ENCODE assay signal across 8 mouse cellular contexts in the genomic region with DNA sequence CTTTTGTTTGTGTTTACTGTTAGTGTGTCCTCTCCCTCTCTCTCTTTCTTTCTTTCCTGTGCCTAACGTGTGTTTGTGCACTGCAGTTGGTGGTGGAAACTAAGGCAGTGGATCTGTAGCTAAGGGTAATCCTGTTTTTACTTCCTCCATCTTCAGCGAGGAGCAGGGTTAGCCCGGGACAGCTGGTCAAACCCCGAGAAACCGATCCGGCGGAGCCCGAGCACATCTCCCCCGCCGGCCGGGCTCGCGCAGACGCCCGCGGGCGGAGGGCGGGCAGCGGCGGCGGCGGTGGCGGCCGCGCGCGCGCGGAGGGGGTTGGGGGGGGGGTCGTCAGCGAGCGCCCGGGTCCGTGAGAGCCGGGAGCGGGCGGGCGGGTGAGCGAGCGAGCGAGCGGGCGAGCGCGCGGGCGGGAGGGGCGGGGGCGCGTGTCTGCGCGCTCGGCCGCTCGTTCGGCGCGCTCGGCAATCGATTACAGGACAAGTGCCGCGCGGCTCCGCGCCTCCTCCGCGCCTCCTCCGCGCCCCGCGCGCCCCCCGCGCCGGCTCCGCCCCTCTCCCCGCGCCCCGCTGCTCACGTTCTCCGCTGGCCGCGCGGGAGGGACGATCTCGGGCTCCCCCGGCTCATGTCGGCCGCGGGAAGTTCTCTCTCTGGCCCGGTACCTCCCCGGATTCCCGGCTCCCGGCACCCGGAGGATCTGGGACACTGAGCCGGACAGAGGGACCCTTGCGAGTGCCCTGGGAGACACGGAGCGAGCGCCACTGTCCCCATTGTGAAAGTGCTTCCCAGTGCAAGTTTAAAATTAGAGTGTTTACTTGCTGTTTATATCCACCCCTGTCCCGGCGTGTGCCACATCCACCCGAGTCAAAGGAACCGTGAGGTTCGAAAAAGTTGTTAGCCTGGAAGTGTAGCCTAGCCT. TPM values are rescaled to one million over a fixed set of nuclear protein-coding genes. Genes with fewer than 3 reads are reported as not detected.
DNase-seq lines count a peak whose midpoint lies in the region; ATAC-seq lines count a peak whose summit lies in the region.

A gene (minus strand): TSS at position 170 of the 916 bp plus-strand sequence.

- DNase-seq in adrenal gland, adult (ENCODE audit: inconsistent age in 2 of 2, low spot score in 1 of 2): peak; percentile 84 to 94
- DNase-seq in embryo, embryonic 11 days: peak; percentile 94
- DNase-seq in gastrocnemius, postnatal 25 days: peak; percentile 77
- peak; percentile 85 for DNase-seq in intestine, embryonic 14.5 days (ENCODE audit: low spot score)
- peak; percentile 71 to 88 for DNase-seq in left cerebral cortex, postnatal 10 days (ENCODE audit: extremely low spot score in 1 of 2, low spot score in 2 of 2)
- peak; percentile 59 to 63 for DNase-seq in right cerebral cortex, adult 2 months (ENCODE audit: low spot score in 2 of 2)
- DNase-seq in urinary bladder, adult 2 months (ENCODE audit: low spot score): peak; percentile 79

- no peaks in the 10 kb centered on the region for H3K27me3 ChIP-seq in intestine, embryonic 14.5 days (replicated peaks; ENCODE audit: control insufficient read depth, insufficient read depth, low read length)
- no peaks in the 10 kb centered on the region for H3K27me3 ChIP-seq in megakaryocyte, embryonic 14.5 days (replicated peaks)

- intact Hi-C loops in left cerebral cortex, postnatal 10 days (cut with DNase I): loop anchor here (5.0 kb wide), 2 partner anchors 355 to 445 kb away; no protein-coding TSS in a partner anchor

- 0 out of 2 replicates have a peak, but pooled peaks cover 12% of the 10 kb centered on the region for H3K4me1 ChIP-seq in intestine, embryonic 14.5 days (replicated peaks; ENCODE audit: control insufficient read depth, insufficient read depth, low read length)
- H3K4me1 ChIP-seq in megakaryocyte, embryonic 14.5 days: peaks cover 21% of the 10 kb centered on the region

- peak within 1 kb of the TSS; percentile 57 for H3K4me2 ChIP-seq in intestine, embryonic 14.5 days (ENCODE audit: low read length)

- peak within 1 kb of the TSS; percentile 77 for H3K4me3 ChIP-seq in intestine, embryonic 14.5 days (ENCODE audit: low read depth, low read length)
- H3K4me3 ChIP-seq in megakaryocyte, embryonic 14.5 days (replicated peaks): peak within 1 kb of the TSS; percentile 92

- H3K36me3 ChIP-seq in intestine, embryonic 14.5 days (ENCODE audit: control insufficient read depth, insufficient read depth, low read length): no peaks in the 10 kb centered on the region
- no peaks in the 10 kb centered on the region for H3K36me3 ChIP-seq in megakaryocyte, embryonic 14.5 days (replicated peaks; ENCODE audit: low read length)

- 0% methylated on average over 70 of the region's 105 CpGs for WGBS in intestine, embryonic 14.5 days

- peak within 1 kb of the TSS; percentile 80 for H3K27ac ChIP-seq in intestine, embryonic 14.5 days (ENCODE audit: low read depth)

- H3K9ac ChIP-seq in intestine, embryonic 14.5 days (ENCODE audit: low read length): peak within 1 kb of the TSS; percentile 71

- peak; percentile 91 for ATAC-seq in intestine, embryonic 14.5 days (replicated peaks; ENCODE audit: low FRiP score, low TSS enrichment, low read depth)

- H3K9me3 ChIP-seq in intestine, embryonic 14.5 days (ENCODE audit: control insufficient read depth, low read length): no peaks in the 10 kb centered on the region
- no peaks in the 10 kb centered on the region for H3K9me3 ChIP-seq in megakaryocyte, embryonic 14.5 days

RNA-seq across cellular contexts. Expression of the gene that starts here (rescaled TPM):
- total RNA-seq in gastrocnemius, postnatal 25 days (2021): 10 to 100 TPM in 1 of 2 experiments, 1 to 10 TPM in 1; 9.1 to 14.5 TPM
- polyA plus RNA-seq in intestine, embryonic 14.5 days (2014; fragmentation: Nextera tagmentation; extraction: Ambion mirVana): 4.3 TPM in 2 replicates
- total RNA-seq in left cerebral cortex, postnatal 10 days (2021): 1 to 10 TPM; 5.7 to 6.0 TPM
- 1.7 TPM in 1 of 2 replicates, not detected in the other for polyA plus RNA-seq in megakaryocyte, embryonic 14.5 days (2012; ENCODE audit: insufficient read depth, low replicate concordance)
- 12.9 and 14.0 TPM in 2 replicates for polyA plus RNA-seq in urinary bladder, adult 2 months (2012; rRNA removed)

Comparison
In these comparisons a context has a peak if more than half of its experiments do, and no peak if none do; other contexts are left out.
1. Peak in every context shown above with its lines: DNase-seq, ATAC-seq, H3K4me3 ChIP-seq and H3K27ac ChIP-seq.